Mouse (Mus musculus): ENCODE measurements at regions not wholly inside any gene's neighbourhood (a gene's known extent, or its start where the extent isn't known, plus 50 kb on each side); places are given as distances from the start of the nearest gene placed in this dataset.
A peak's percentile ranks its signal among the peaks of the same experiment; 100 is the strongest.
"Not testable (repeated sequence)": the region's sequence is repeated elsewhere in the genome, so short reads cannot be mapped to it uniquely, and the experiment has no call there.

- no peak for DNase-seq (ENCODE audit: extremely low spot score, low spot score)
These were observed 61.8 kb upstream of the Dync1i1 start for GRCm38 (mm10) chr6:5663433-5664175.

- DNase-seq (ENCODE audit: extremely low spot score, low spot score) = peak; percentile 73
These were observed 80.2 kb upstream of the Dync1i1 start for GRCm38 (mm10) chr6:5645150-5645732.

- DNase-seq (ENCODE audit: extremely low spot score, low spot score) = no peak
These were observed 91.2 kb upstream of the Dync1i1 start for GRCm38 (mm10) chr6:5634222-5634621.

GRCm38 (mm10) chr6:5633036-5633708, 92.3 kb upstream of the Dync1i1 start:
- DNase-seq (ENCODE audit: extremely low spot score, low spot score) = peak; percentile 41

- no peak for DNase-seq (ENCODE audit: extremely low spot score, low spot score)
These were observed 101.4 kb upstream of the Dync1i1 start for GRCm38 (mm10) chr6:5624085-5624484.

- DNase-seq (ENCODE audit: extremely low spot score, low spot score) = no peak
These were observed 103.9 kb upstream of the Dync1i1 start for GRCm38 (mm10) chr6:5621582-5621981.

GRCm38 (mm10) chr6:5594011-5594410, 97.9 kb upstream of the Pdk4 start:
- no peak for DNase-seq (ENCODE audit: extremely low spot score, low spot score)

- peak; percentile 66 for DNase-seq (ENCODE audit: extremely low spot score, low spot score)
These were observed 93.5 kb upstream of the Pdk4 start for GRCm38 (mm10) chr6:5589635-5590034.

GRCm38 (mm10) chr6:5582923-5583525, 86.9 kb upstream of the Pdk4 start:
- DNase-seq (ENCODE audit: extremely low spot score, low spot score) = no peak

- DNase-seq (ENCODE audit: extremely low spot score, low spot score) = not testable (repeated sequence)
These were observed 80.8 kb upstream of the Pdk4 start for GRCm38 (mm10) chr6:5576891-5577290.

GRCm38 (mm10) chr6:5566582-5566981, 70.5 kb upstream of the Pdk4 start:
- DNase-seq (ENCODE audit: extremely low spot score, low spot score) = no peak

GRCm38 (mm10) chr6:5565049-5565448, 68.9 kb upstream of the Pdk4 start:
- DNase-seq (ENCODE audit: extremely low spot score, low spot score) = no peak

- no peak for DNase-seq (ENCODE audit: extremely low spot score, low spot score)
These were observed 57.7 kb upstream of the Pdk4 start for GRCm38 (mm10) chr6:5553703-5554394.

- DNase-seq (ENCODE audit: extremely low spot score, low spot score) = no peak
These were observed 54.0 kb upstream of the Pdk4 start for GRCm38 (mm10) chr6:5550067-5550466.
